Mouse (Mus musculus) midbrain, embryonic 13.5 days (tissue): ENCODE data around the gene Hao1. TPM values are rescaled to one million over a fixed set of nuclear protein-coding genes. Genes with fewer than 3 reads are reported as not detected.

Experiments used
- ATAC-seq: fragments of 200-750 bp; cut with Nextera tagmentation; 2 replicates; pipeline ENCODE4 v1.8.0; 2017; ENCODE audit warnings: mild to moderate bottlenecking, moderate TSS enrichment, moderate library complexity
- H3K27ac ChIP-seq: fragments of 300-500 bp; sonication (generic); 2 replicates; pipeline ENCODE4 v1.5.1; 2015; ENCODE audit warnings: inconsistent platforms, mild to moderate bottlenecking, moderate library complexity
- H3K27me3 ChIP-seq: fragments of 300-500 bp; sonication (generic); 2 replicates; pipeline ENCODE4 v1.6.1; 2015; ENCODE audit warnings: mild to moderate bottlenecking, inconsistent platforms
- H3K36me3 ChIP-seq: fragments of 300-500 bp; sonication (generic); 2 replicates; pipeline ENCODE4 v1.6.1; 2015; ENCODE audit warnings: mild to moderate bottlenecking, inconsistent platforms
- H3K4me1 ChIP-seq: fragments of 300-500 bp; sonication (generic); replicated peaks from 2 replicates; pipeline ENCODE4 v1.6.1; 2015; ENCODE audit warnings: inconsistent platforms
- H3K4me2 ChIP-seq: fragments of 300-500 bp; sonication (generic); replicated peaks from 2 replicates; pipeline ENCODE4 v1.6.1; 2015; ENCODE audit warnings: moderate library complexity, mild to moderate bottlenecking, inconsistent platforms
- H3K4me3 ChIP-seq: fragments of 300-500 bp; sonication (generic); replicated peaks from 2 replicates; pipeline ENCODE4 v1.5.1; 2015; ENCODE audit warnings: mild to moderate bottlenecking, inconsistent platforms
- H3K9ac ChIP-seq: fragments of 300-500 bp; sonication (generic); replicated peaks from 2 replicates; pipeline ENCODE4 v1.6.1; 2015; ENCODE audit warnings: mild to moderate bottlenecking, inconsistent platforms
- H3K9me3 ChIP-seq: fragments of 300-500 bp; sonication (generic); 2 replicates; pipeline ENCODE4 v1.6.1; 2016; ENCODE audit warnings: mild to moderate bottlenecking, inconsistent platforms
- WGBS: fragments of 180-500 bp; shearing (Covaris S2); methylation state at CpG from one replicate; pipeline ENCODE4 v1.1.7; 2015; 5-methylcytosine and 5-hydroxymethylcytosine counted together
- polyA plus RNA-seq: library from polyadenylated mRNA; unstranded; fragments of >200 nt; fragmentation: Nextera tagmentation; extraction: Ambion mirVana; gene quantifications from 2 replicates; pipeline ENCODE4 v1.2.1, GENCODE M21; 2015

Hao1 gene
- polyA plus RNA-seq, 1 experiment from 2014 or later, result not detected

GRCm38 (mm10) chr2:134456065-134456505 lies 98.1 kb downstream of the Hao1 start:
- peak; percentile 68; the same call in 1 of the 2 replicates for ATAC-seq
- H3K9ac ChIP-seq, result no peak overlapping the region
- WGBS, result 13% methylated on average over 7 of the region's 7 CpGs

GRCm38 (mm10) chr2:134452748-134453147 lies 101.4 kb downstream of the Hao1 start:
- no peaks in the 10 kb centered on the region for H3K9me3 ChIP-seq
- no peak overlapping the region for H3K27ac ChIP-seq
- no peaks in the 10 kb centered on the region for H3K27me3 ChIP-seq
- H3K4me3 ChIP-seq, result no peak overlapping the region
- no peak overlapping the region for H3K9ac ChIP-seq
- H3K36me3 ChIP-seq, result no peaks in the 10 kb centered on the region
- peaks cover 9% of the 10 kb centered on the region for H3K4me1 ChIP-seq
- no peak for ATAC-seq
- 85% methylated on average over 1 of the region's 1 CpGs for WGBS
- no peak overlapping the region for H3K4me2 ChIP-seq

More at GRCm38 (mm10) chr2:134456065-134456505, 98.1 kb downstream of the Hao1 start:
- Histone ChIP-seq H3K4me3 (no peak overlapping the region), H3K27ac (no peak overlapping the region), H3K27me3 (no peaks in the 10 kb centered on the region), H3K36me3 (no peaks in the 10 kb centered on the region), H3K4me2 (peak overlapping the region; percentile 32), H3K4me1 (peaks cover 9% of the 10 kb centered on the region), H3K9me3 (no peaks in the 10 kb centered on the region)

GRCm38 (mm10) chr2:134450976-134451375 lies 103.2 kb downstream of the Hao1 start:
- Histone ChIP-seq H3K9me3 (no peaks in the 10 kb centered on the region), H3K4me3 (no peak overlapping the region), H3K4me1 (peaks cover 5% of the 10 kb centered on the region), H3K9ac (no peak overlapping the region), H3K27ac (no peak overlapping the region), H3K4me2 (no peak overlapping the region), H3K36me3 (no peaks in the 10 kb centered on the region), H3K27me3 (no peaks in the 10 kb centered on the region)
- 80% methylated on average over 1 of the region's 1 CpGs for WGBS
- ATAC-seq, result no peak

Other genes starting within 250 kb of the Hao1 start
- 97.4 and 109 TPM in 2 replicates for gene Tmx4, start 89.8 kb upstream of the Hao1 start, polyA plus RNA-seq
- 20.7 and 21.2 TPM in 2 replicates for gene Plcb1, start 231.7 kb upstream of the Hao1 start, polyA plus RNA-seq